Mouse (Mus musculus) lung, adult 2 months (tissue): ENCODE data around the gene Dhx37.
A peak's percentile ranks its signal among the peaks of the same experiment; 100 is the strongest.

ENCODE experiments used
- CTCF ChIP-seq: fragments of 200-500 bp; IDR thresholded peaks from 2 replicates; pipeline ENCODE4 v1.5.1; 2011; ENCODE audit warnings: mild to moderate bottlenecking, low read length, control low read depth; ENCODE audit not compliant: insufficient read depth
- POLR2A ChIP-seq: fragments of 200-500 bp; IDR thresholded peaks from 2 replicates; pipeline ENCODE4 v1.6.1; 2011; ENCODE audit warnings: low read depth, mild to moderate bottlenecking, control low read depth, low read length, borderline replicate concordance; ENCODE audit errors: extremely low read depth

GRCm38 (mm10) chr5:125368568-125368967, 65.4 kb downstream of the Dhx37 start:
- TF ChIP-seq CTCF (peak; percentile 53), POLR2A (no peak)
